Mouse (Mus musculus) right cerebral cortex, adult 2 months (tissue): ENCODE data around the gene Olfr420.

Source experiments
- DNase-seq, 2 experiments: peaks; one replicate each; pipeline ENCODE4 v3.0.0; 2021 to 2022; ENCODE audit warnings: low spot score in 2 of 2

Olfr420 gene

GRCm38 (mm10) chr1:174155333-174155732 lies at the start of gene Olfr420:
TSS of gene Olfr420 (plus strand) at chr1:174155633.
- no peak for DNase-seq

- DNase-seq, result no peak
These were observed 34.4 kb upstream of the Olfr420 start, which contains the start of gene Olfr231 for GRCm38 (mm10) chr1:174121062-174121461. TSS of gene Olfr231 (minus strand) at chr1:174121162.

- DNase-seq, result no peak
These were observed 24.2 kb upstream of the Olfr420 start, which contains the start of gene Olfr424 for GRCm38 (mm10) chr1:174131217-174131616. TSS of gene Olfr424 (plus strand) at chr1:174131517.

GRCm38 (mm10) chr1:174131999-174132398 lies 23.4 kb upstream of the Olfr420 start:
- DNase-seq, result no peak

- no peak for DNase-seq
These were observed 14.0 kb upstream of the Olfr420 start for GRCm38 (mm10) chr1:174141384-174141783.

- DNase-seq, result no peak
These were observed 8.7 kb upstream of the Olfr420 start for GRCm38 (mm10) chr1:174146696-174147095.

GRCm38 (mm10) chr1:174149289-174149688 lies 6.1 kb upstream of the Olfr420 start:
- DNase-seq, result no peak

GRCm38 (mm10) chr1:174157622-174158021 lies 2.2 kb downstream of the Olfr420 start:
- DNase-seq, result no peak

- no peak for DNase-seq
These were observed 3.1 kb downstream of the Olfr420 start for GRCm38 (mm10) chr1:174158512-174158911.

GRCm38 (mm10) chr1:174159095-174159494 lies 3.7 kb downstream of the Olfr420 start:
- DNase-seq, result no peak

GRCm38 (mm10) chr1:174169024-174169423 lies 13.6 kb downstream of the Olfr420 start:
- no peak for DNase-seq

- DNase-seq, result no peak
These were observed 15.5 kb downstream of the Olfr420 start for GRCm38 (mm10) chr1:174170706-174171501.

- DNase-seq, result no peak
These were observed 16.1 kb downstream of the Olfr420 start for GRCm38 (mm10) chr1:174171537-174171936.

- no peak for DNase-seq
These were observed 17.2 kb downstream of the Olfr420 start, which contains the start of gene Spta1 for GRCm38 (mm10) chr1:174172605-174173004. TSS of gene Spta1 (plus strand) at chr1:174172776.

- no peak for DNase-seq
These were observed 49.3 kb downstream of the Olfr420 start for GRCm38 (mm10) chr1:174204699-174205098.
